Mouse (Mus musculus): ENCODE data around the gene Lhfp.
"Not testable (repeated sequence)": the region's sequence is repeated elsewhere in the genome, so short reads cannot be mapped to it uniquely, and the experiment has no call there.

The Lhfp gene

DNA sequence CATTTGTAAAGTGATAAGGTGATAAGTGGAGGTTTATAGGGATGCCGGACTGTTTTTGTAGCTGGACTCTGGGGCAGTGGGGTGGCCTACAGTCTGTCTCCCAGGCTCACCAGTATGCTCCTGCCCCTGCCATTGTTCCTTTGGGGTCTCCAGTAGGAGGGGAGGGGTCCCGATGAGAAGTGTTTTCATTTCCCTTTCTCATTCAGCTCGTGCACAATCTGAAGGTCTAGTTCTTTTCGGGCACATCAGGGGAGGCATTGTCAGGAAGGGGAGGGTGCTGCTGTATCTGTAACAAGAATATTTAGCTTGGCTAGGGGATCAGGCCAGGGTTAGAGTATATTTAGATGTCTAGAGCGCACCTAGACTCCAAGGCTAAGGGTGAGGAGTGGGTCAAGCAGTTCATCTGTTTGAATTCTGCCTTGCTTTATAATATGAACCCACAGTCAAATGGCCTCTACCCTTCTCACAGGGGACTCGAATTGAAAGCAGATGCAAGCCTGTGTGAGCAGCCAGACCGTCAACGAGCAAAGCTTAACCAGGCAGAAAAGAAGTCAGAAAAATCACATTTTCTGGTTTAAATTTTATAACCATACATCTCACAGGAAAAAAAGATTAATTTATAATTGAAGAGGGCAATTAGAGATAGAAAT lies 46.0 kb downstream of the Lhfp start:
- no peak for DNase-seq (ENCODE audit: low read depth, low spot score)

DNA sequence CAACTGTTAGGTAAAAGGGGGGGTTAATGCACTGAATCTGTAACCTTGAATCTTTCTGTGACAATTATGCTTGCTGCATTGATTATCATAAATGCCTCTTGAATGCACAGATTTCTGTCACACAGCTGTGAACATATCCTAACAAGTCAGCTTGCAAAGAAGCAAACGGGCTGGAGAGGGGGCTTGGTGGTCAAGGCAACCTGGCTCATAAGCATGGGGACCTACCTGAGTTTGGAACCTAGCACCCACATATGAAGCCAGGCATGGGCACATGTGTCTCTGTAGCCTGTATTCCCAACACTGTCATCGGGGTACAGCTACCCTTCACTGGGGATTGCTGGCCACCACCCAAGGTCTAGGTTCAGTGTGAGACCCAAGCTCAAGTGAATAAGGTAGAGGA lies 48.6 kb downstream of the Lhfp start:
- DNase-seq (ENCODE audit: low read depth, low spot score): no peak

- no peak for DNase-seq (ENCODE audit: low read depth, low spot score)
Measured at GRCm38 (mm10) chr3:53100210-53100609, 58.9 kb downstream of the Lhfp start.

- no peak for DNase-seq (ENCODE audit: low read depth, low spot score)
Measured at GRCm38 (mm10) chr3:53100803-53101202, 59.5 kb downstream of the Lhfp start.

GRCm38 (mm10) chr3:53101711-53102110 lies 60.4 kb downstream of the Lhfp start:
- DNase-seq (ENCODE audit: low read depth, low spot score): no peak

- no peak for DNase-seq (ENCODE audit: low read depth, low spot score)
Measured at GRCm38 (mm10) chr3:53102131-53102756, 60.9 kb downstream of the Lhfp start.

DNA sequence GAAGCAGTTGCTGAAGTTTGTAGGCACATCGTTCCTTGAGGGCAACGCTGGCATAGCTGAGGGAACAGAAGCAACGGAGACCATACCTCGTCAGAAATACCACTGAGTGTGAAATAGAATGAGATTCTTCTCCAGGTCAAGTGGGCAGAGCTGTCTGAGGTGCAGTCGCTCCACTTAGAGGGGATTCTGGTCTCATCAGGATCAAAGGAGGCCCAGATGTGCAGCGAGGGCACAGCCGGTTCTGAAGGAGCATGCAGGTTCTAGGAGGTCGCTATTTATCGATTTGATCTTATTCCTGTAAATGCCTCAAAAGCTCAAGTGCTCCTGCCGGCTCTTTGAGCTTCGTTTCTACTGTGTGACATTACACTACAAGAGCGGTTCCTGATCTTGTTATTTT lies 61.4 kb downstream of the Lhfp start:
- DNase-seq (ENCODE audit: low read depth, low spot score): no peak

DNA sequence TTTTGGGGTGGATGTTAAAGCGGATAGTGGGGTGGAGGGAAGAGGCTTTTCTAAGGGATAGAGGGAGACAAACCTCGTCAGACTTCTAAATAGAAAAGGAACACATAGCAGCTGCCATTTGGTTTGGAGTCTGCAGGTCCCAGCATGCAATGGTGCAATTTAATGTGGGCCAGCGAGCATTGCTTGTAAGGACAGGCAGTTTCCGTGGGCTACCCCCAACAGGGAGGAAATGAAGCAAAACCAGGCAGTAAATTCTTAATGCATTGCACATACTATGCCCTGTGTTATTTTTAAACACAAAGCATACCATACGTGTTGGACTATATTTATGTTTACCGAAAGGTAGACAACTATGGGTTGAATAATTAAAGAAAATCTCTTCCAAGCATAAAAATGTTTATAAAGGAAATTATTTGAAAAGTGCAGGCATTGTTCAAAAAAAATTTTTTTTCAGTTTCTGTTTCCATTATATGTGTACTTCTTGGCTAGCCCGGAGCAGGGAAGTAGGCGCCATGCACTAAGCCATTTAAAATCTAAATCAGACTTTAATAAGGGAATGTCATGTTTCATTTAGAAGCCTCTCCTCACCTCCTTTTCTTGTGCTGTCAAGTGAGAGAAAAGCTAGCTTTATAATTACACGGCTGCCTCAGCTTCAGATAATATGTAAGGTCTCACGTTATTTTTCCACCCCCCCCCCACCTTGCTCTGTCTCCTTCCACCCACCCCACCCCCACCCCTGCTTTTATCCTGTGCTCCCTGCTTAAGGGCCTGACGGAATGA lies 67.5 kb downstream of the Lhfp start:
- no peak for DNase-seq (ENCODE audit: low read depth, low spot score)

DNA sequence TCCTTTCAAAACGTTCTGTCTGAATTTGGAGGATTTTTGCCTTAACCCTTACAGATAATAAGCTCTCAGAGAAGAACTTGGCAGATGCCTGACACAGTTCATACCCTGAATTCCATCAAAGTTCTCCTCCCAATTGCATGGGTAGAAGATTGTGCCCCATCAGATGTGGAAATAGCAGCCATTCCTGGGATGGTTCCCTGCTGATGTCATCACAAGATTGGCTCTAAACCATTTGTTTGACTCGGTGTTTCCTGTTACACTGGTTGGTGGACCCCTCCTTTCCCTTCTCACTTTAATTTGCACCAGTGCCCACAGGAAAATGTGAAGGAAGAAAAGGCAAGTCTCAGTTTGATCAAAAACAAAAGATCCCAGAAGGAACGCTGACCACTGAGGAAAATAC lies 68.6 kb downstream of the Lhfp start:
- no peak for DNase-seq (ENCODE audit: low read depth, low spot score)

DNA sequence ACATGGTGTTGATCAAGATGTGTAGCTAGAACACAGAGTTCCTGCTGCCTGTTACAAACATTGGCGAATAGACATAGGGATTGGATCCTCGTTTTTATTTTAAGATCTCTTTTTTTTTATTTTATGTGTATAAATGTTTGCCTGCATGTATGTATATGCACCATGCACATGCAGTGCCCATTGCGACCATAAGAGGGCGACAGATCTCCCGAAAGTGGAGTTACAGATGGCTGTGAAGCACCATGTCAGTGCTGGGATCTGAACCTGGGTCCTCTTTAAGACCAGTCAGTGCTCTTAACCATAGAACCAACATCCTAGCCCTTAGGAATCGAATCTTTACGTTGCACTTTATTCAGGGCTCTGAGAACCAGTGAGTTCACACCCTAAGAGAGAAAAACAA lies 70.7 kb downstream of the Lhfp start:
- no peak for DNase-seq (ENCODE audit: low read depth, low spot score)

GRCm38 (mm10) chr3:53118755-53119154 lies 77.4 kb downstream of the Lhfp start:
- DNase-seq (ENCODE audit: low read depth, low spot score): not testable (repeated sequence)

DNA sequence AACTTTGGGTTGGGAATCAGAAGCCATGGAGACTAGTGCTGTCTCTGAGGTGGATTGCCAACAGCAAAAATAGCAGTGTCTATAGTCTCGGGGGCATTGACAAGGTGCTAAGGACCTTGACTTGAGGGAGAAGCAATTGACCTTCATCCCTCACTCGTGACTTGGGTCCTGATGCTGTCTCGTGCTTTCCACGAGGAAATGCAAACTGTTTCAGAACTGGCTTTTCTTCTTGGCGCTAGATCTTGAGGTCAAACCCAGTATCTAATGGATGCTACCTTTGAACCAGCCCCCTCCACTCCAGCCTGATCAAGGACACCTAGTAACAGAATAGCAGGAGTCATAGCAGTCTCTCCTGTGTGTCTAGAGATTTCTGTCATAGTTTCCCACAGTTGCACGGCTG lies 78.7 kb downstream of the Lhfp start:
- DNase-seq (ENCODE audit: low read depth, low spot score): no peak

- no peak for DNase-seq (ENCODE audit: low read depth, low spot score)
Measured at GRCm38 (mm10) chr3:53125495-53125894, 84.2 kb downstream of the Lhfp start.

GRCm38 (mm10) chr3:53138785-53139184 lies 97.5 kb downstream of the Lhfp start:
- no peak for DNase-seq (ENCODE audit: low read depth, low spot score)

- no peak for DNase-seq (ENCODE audit: low read depth, low spot score)
Measured at GRCm38 (mm10) chr3:53139205-53139604, 97.9 kb downstream of the Lhfp start.

- no peak for DNase-seq (ENCODE audit: low read depth, low spot score)
Measured at GRCm38 (mm10) chr3:53139642-53140041, 98.3 kb downstream of the Lhfp start.

DNA sequence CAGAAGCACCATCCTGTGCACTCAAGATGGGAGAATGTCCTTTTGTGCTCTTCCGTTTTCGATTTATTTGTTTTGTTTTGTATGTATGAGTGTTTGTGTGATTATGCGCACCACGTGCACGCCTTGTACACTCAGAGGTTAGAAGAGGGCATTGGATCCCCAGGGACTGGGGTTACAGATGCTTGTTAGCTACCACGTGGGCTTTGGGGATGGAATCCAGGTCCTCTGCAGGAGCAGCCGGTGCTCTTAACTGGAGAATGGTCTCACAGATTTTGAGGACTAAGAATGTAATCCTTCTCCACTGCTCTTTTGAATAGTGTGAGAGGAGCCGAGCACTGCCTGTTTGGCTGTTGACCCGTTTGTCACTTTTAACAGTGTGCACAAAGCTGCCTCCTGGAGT lies 101.2 kb downstream of the Lhfp start:
- no peak for DNase-seq (ENCODE audit: low read depth, low spot score)

GRCm38 (mm10) chr3:53145526-53145925 lies 104.2 kb downstream of the Lhfp start:
- DNase-seq (ENCODE audit: low read depth, low spot score): no peak

- DNase-seq (ENCODE audit: low read depth, low spot score): no peak
Measured at GRCm38 (mm10) chr3:53145946-53146345, 104.6 kb downstream of the Lhfp start.

DNA sequence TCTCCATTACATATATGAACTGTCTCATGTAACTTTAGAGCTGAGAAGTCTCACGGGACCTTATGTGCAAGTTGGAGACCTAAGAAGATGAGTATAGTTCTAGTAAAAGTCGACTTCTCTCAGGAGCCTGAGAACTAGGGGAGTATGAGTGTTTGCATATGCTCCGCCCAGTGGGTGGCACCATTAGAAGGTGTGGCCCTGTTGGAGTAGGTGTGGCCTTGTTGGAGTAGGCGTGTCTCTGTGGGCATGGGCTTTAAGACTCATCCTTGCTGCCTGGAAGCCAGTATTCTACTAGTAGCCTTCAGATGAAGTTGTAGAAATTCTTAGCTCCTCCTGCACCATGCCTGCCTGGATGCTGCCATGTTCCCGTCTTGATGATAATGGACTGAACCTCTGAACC lies 105.7 kb downstream of the Lhfp start:
- no peak for DNase-seq (ENCODE audit: low read depth, low spot score)

- no peak for DNase-seq (ENCODE audit: low read depth, low spot score)
Measured at GRCm38 (mm10) chr3:53148751-53149150, 107.4 kb downstream of the Lhfp start.

DNA sequence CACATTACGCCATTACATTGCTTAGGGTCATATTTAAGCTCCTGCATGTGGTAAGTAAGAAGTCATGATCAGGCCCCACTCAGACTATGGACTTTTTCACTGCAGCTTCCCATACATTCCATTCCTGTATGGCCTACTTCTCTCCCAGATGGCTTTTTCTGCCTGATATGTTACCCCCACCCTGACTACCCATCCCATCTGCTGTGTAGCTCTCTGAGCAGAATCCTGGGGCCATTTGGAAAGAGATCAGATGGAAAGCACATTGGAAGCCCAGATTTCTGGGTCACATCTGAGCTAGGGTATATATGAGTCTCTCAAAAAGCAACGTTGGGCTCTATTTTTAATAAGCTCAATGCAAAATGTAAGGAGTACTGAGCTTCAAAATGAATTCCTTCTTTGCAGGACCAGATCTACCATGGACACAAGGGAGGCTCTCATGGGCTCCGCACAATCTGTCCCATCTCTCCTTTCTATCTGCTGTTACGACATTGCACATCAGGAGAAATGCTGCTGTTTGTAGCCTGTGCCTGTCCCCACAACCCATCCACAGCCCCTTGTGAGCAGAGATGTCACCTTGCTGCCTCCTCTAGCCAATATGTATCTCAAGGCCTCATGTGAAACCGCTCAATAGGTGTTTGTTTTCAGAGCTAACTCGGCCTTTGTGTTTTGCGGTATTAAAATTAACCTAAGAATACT lies 108.4 kb downstream of the Lhfp start:
- peak; percentile 28 for DNase-seq (ENCODE audit: low read depth, low spot score)
